Mouse (Mus musculus): ENCODE measurements at regions not wholly inside any gene's neighbourhood (a gene's known extent, or its start where the extent isn't known, plus 50 kb on each side); places are given as distances from the start of the nearest gene placed in this dataset.

GRCm38 (mm10) chr17:85932360-85933132 is 212.4 kb downstream of the Srbd1 start:
- DNase-seq (ENCODE audit: low read depth in 2 of 2, low spot score in 2 of 2): no peak

GRCm38 (mm10) chr17:85931955-85932354 is 213.0 kb downstream of the Srbd1 start:
- DNase-seq (ENCODE audit: low read depth in 2 of 2, low spot score in 2 of 2): no peak

GRCm38 (mm10) chr17:85930789-85931188 is 214.2 kb downstream of the Srbd1 start:
- no peak for DNase-seq (ENCODE audit: low read depth in 2 of 2, low spot score in 2 of 2)

- no peak for DNase-seq (ENCODE audit: low read depth in 2 of 2, low spot score in 2 of 2)
Observed at GRCm38 (mm10) chr17:85930331-85930730, 214.6 kb downstream of the Srbd1 start.

GRCm38 (mm10) chr17:85929699-85930286 is 215.2 kb downstream of the Srbd1 start:
- DNase-seq (ENCODE audit: low read depth in 2 of 2, low spot score in 2 of 2): no peak

GRCm38 (mm10) chr17:85928543-85928942 is 216.4 kb downstream of the Srbd1 start:
- DNase-seq (ENCODE audit: low read depth in 2 of 2, low spot score in 2 of 2): no peak

- DNase-seq (ENCODE audit: low read depth in 2 of 2, low spot score in 2 of 2): no peak
Observed at GRCm38 (mm10) chr17:85927261-85927660, 217.7 kb downstream of the Srbd1 start.

- DNase-seq (ENCODE audit: low read depth in 2 of 2, low spot score in 2 of 2): no peak
Observed at GRCm38 (mm10) chr17:85926044-85926443, 218.9 kb downstream of the Srbd1 start.

- DNase-seq (ENCODE audit: low read depth in 2 of 2, low spot score in 2 of 2): no peak
Observed at GRCm38 (mm10) chr17:85921219-85921673, 223.7 kb downstream of the Srbd1 start.

- DNase-seq (ENCODE audit: low read depth in 2 of 2, low spot score in 2 of 2): no peak
Observed at GRCm38 (mm10) chr17:85919868-85920267, 225.1 kb downstream of the Srbd1 start.

- DNase-seq (ENCODE audit: low read depth in 2 of 2, low spot score in 2 of 2): no peak
Observed at GRCm38 (mm10) chr17:85915870-85916269, 227.8 kb upstream of the Six2 start.

GRCm38 (mm10) chr17:85914062-85914461 is 226.0 kb upstream of the Six2 start:
- DNase-seq (ENCODE audit: low read depth in 2 of 2, low spot score in 2 of 2): no peak

- DNase-seq (ENCODE audit: low read depth in 2 of 2, low spot score in 2 of 2): no peak
Observed at GRCm38 (mm10) chr17:85908709-85909108, 220.6 kb upstream of the Six2 start.

- no peak for DNase-seq (ENCODE audit: low read depth in 2 of 2, low spot score in 2 of 2)
Observed at GRCm38 (mm10) chr17:85906597-85907187, 218.6 kb upstream of the Six2 start.

- DNase-seq (ENCODE audit: low read depth in 2 of 2, low spot score in 2 of 2): no peak
Observed at GRCm38 (mm10) chr17:85902575-85902974, 214.5 kb upstream of the Six2 start.

- no peak for DNase-seq (ENCODE audit: low read depth in 2 of 2, low spot score in 2 of 2)
Observed at GRCm38 (mm10) chr17:85899096-85899495, 211.0 kb upstream of the Six2 start.

GRCm38 (mm10) chr17:85895978-85896377 is 207.9 kb upstream of the Six2 start:
- DNase-seq (ENCODE audit: low read depth in 2 of 2, low spot score in 2 of 2): no peak

- DNase-seq (ENCODE audit: low read depth in 2 of 2, low spot score in 2 of 2): no peak
Observed at GRCm38 (mm10) chr17:85891243-85891642, 203.2 kb upstream of the Six2 start.

- no peak for DNase-seq (ENCODE audit: low read depth in 2 of 2, low spot score in 2 of 2)
Observed at GRCm38 (mm10) chr17:85889746-85890532, 201.9 kb upstream of the Six2 start.

- no peak for DNase-seq (ENCODE audit: low read depth in 2 of 2, low spot score in 2 of 2)
Observed at GRCm38 (mm10) chr17:85888568-85889398, 200.7 kb upstream of the Six2 start.

GRCm38 (mm10) chr17:85886675-85887074 is 198.6 kb upstream of the Six2 start:
- no peak for DNase-seq (ENCODE audit: low read depth in 2 of 2, low spot score in 2 of 2)

All from CD8-positive naive resting alpha-beta T cell, adult 2 months (primary cell).